Mouse (Mus musculus): ENCODE measurements at regions not wholly inside any gene's neighbourhood (a gene's known extent, or its start where the extent isn't known, plus 50 kb on each side); places are given as distances from the start of the nearest gene placed in this dataset.

GRCm38 (mm10) chr1:106483008-106483407, 231.1 kb downstream of the Bcl2 start:
- H3K4me1 ChIP-seq, result peaks cover 2% of the 10 kb centered on the region; the same call in 1 of the 2 replicates
- H3K4me3 ChIP-seq, result no peak overlapping the region
- H3K27ac ChIP-seq, result no peak overlapping the region
- no peaks in the 10 kb centered on the region for H3K27me3 ChIP-seq (replicated peaks)
- no peak for ATAC-seq (ENCODE audit: low FRiP score, low read depth)
- H3K4me2 ChIP-seq (replicated peaks), result no peak overlapping the region
- no peak overlapping the region for H3K9ac ChIP-seq
- H3K36me3 ChIP-seq, result no peaks in the 10 kb centered on the region
- H3K9me3 ChIP-seq, result no peaks in the 10 kb centered on the region
- 75% methylated on average over 3 of the region's 3 CpGs for WGBS

GRCm38 (mm10) chr1:106477670-106478355, 236.3 kb downstream of the Bcl2 start:
- Histone ChIP-seq H3K9ac (no peak overlapping the region), H3K27ac (no peak overlapping the region), H3K9me3 (no peaks in the 10 kb centered on the region), H3K36me3 (no peaks in the 10 kb centered on the region), H3K4me2 (replicated peaks) (no peak overlapping the region), H3K27me3 (replicated peaks) (no peaks in the 10 kb centered on the region), H3K4me1 (peaks cover 3% of the 10 kb centered on the region; the same call in 1 of the 2 replicates), H3K4me3 (no peak overlapping the region)
- ATAC-seq (ENCODE audit: low FRiP score, low read depth), result peak; percentile 61; the same call in 1 of the 2 replicates
- WGBS, result 40% methylated on average over 7 of the region's 7 CpGs

- 92% methylated on average over 9 of the region's 9 CpGs for whole genome bisulfite sequencing
These were observed 246.1 kb downstream of the Bcl2 start for GRCm38 (mm10) chr1:106468021-106468420.

GRCm38 (mm10) chr1:106466644-106467043, 247.4 kb downstream of the Bcl2 start:
- H3K4me1 ChIP-seq, result peaks cover 7% of the 10 kb centered on the region; the same call in 1 of the 2 replicates
- WGBS, result 83% methylated on average over 4 of the region's 4 CpGs
- no peak for ATAC-seq (ENCODE audit: low FRiP score, low read depth)

More at GRCm38 (mm10) chr1:106468021-106468420, 246.1 kb downstream of the Bcl2 start:
- H3K27ac ChIP-seq, result no peak overlapping the region
- no peaks in the 10 kb centered on the region for H3K36me3 ChIP-seq
- no peaks in the 10 kb centered on the region for H3K9me3 ChIP-seq
- H3K4me3 ChIP-seq, result no peak overlapping the region
- no peak for ATAC-seq (ENCODE audit: low FRiP score, low read depth)
- no peak overlapping the region for H3K9ac ChIP-seq
- no peaks in the 10 kb centered on the region for H3K27me3 ChIP-seq (replicated peaks)
- peaks cover 7% of the 10 kb centered on the region; the same call in 1 of the 2 replicates for H3K4me1 ChIP-seq
- H3K4me2 ChIP-seq (replicated peaks), result no peak overlapping the region

GRCm38 (mm10) chr1:106465977-106466302, 248.1 kb downstream of the Bcl2 start:
- H3K27me3 ChIP-seq (replicated peaks), result no peaks in the 10 kb centered on the region
- H3K27ac ChIP-seq, result no peak overlapping the region
- ATAC-seq (ENCODE audit: low FRiP score, low read depth), result peak; percentile 90
- WGBS, result 24% methylated on average over 8 of the region's 8 CpGs
- H3K36me3 ChIP-seq, result no peaks in the 10 kb centered on the region
- H3K9ac ChIP-seq, result no peak overlapping the region
- no peaks in the 10 kb centered on the region for H3K9me3 ChIP-seq
- no peak overlapping the region for H3K4me3 ChIP-seq
- H3K4me2 ChIP-seq (replicated peaks), result peak overlapping the region; percentile 19; the same call in 1 of the 2 replicates
- peaks cover 7% of the 10 kb centered on the region; the same call in 1 of the 2 replicates for H3K4me1 ChIP-seq

More at GRCm38 (mm10) chr1:106466644-106467043, 247.4 kb downstream of the Bcl2 start:
- H3K27ac ChIP-seq, result no peak overlapping the region
- no peak overlapping the region for H3K4me3 ChIP-seq
- no peaks in the 10 kb centered on the region for H3K9me3 ChIP-seq
- no peaks in the 10 kb centered on the region for H3K27me3 ChIP-seq (replicated peaks)
- H3K4me2 ChIP-seq (replicated peaks), result no peak overlapping the region
- no peak overlapping the region for H3K9ac ChIP-seq
- H3K36me3 ChIP-seq, result no peaks in the 10 kb centered on the region

- Histone ChIP-seq H3K4me1 (peaks cover 7% of the 10 kb centered on the region; the same call in 1 of the 2 replicates), H3K36me3 (no peaks in the 10 kb centered on the region), H3K9me3 (no peaks in the 10 kb centered on the region), H3K4me2 (replicated peaks) (peak overlapping the region; percentile 19; the same call in 1 of the 2 replicates), H3K27me3 (replicated peaks) (no peaks in the 10 kb centered on the region), H3K4me3 (no peak overlapping the region), H3K27ac (no peak overlapping the region), H3K9ac (no peak overlapping the region)
- peak; percentile 87 for ATAC-seq (ENCODE audit: low FRiP score, low read depth)
- 38% methylated on average over 4 of the region's 4 CpGs for WGBS
These were observed 248.7 kb downstream of the Bcl2 start for GRCm38 (mm10) chr1:106465243-106465976.

- peaks cover 7% of the 10 kb centered on the region; the same call in 1 of the 2 replicates for H3K4me1 ChIP-seq
- no peak overlapping the region for H3K9ac ChIP-seq
- H3K4me3 ChIP-seq, result no peak overlapping the region
- no peaks in the 10 kb centered on the region for H3K27me3 ChIP-seq (replicated peaks)
- 0 out of 2 replicates have a peak, but pooled peaks have one; percentile 27 for ATAC-seq (ENCODE audit: low FRiP score, low read depth)
- no peak overlapping the region for H3K4me2 ChIP-seq (replicated peaks)
- H3K9me3 ChIP-seq, result no peaks in the 10 kb centered on the region
- no peak overlapping the region for H3K27ac ChIP-seq
- H3K36me3 ChIP-seq, result no peaks in the 10 kb centered on the region
- WGBS, result 30% methylated on average over 2 of the region's 2 CpGs
These were observed 249.3 kb downstream of the Bcl2 start for GRCm38 (mm10) chr1:106464726-106465125.

GRCm38 (mm10) chr1:106462595-106462994, 251.5 kb downstream of the Bcl2 start:
- ATAC-seq (ENCODE audit: low FRiP score, low read depth), result no peak
- no peaks in the 10 kb centered on the region for H3K27me3 ChIP-seq (replicated peaks)
- H3K9me3 ChIP-seq, result no peaks in the 10 kb centered on the region
- peaks cover 7% of the 10 kb centered on the region; the same call in 1 of the 2 replicates for H3K4me1 ChIP-seq
- no peak overlapping the region for H3K4me2 ChIP-seq (replicated peaks)
- H3K9ac ChIP-seq, result no peak overlapping the region
- no peak overlapping the region for H3K27ac ChIP-seq
- H3K4me3 ChIP-seq, result no peak overlapping the region
- no peaks in the 10 kb centered on the region for H3K36me3 ChIP-seq

- Histone ChIP-seq H3K27ac (no peak overlapping the region), H3K9ac (no peak overlapping the region), H3K27me3 (replicated peaks) (no peaks in the 10 kb centered on the region), H3K36me3 (no peaks in the 10 kb centered on the region), H3K4me2 (replicated peaks) (no peak overlapping the region), H3K9me3 (no peaks in the 10 kb centered on the region), H3K4me3 (no peak overlapping the region), H3K4me1 (peaks cover 7% of the 10 kb centered on the region; the same call in 1 of the 2 replicates)
- WGBS, result 91% methylated on average over 1 of the region's 1 CpGs
- ATAC-seq (ENCODE audit: low FRiP score, low read depth), result no peak
These were observed 252.0 kb downstream of the Bcl2 start for GRCm38 (mm10) chr1:106462112-106462511.

- no peaks in the 10 kb centered on the region for H3K27me3 ChIP-seq (replicated peaks)
- peaks cover 6% of the 10 kb centered on the region; the same call in 1 of the 2 replicates for H3K4me1 ChIP-seq
- no peak overlapping the region for H3K27ac ChIP-seq
- ATAC-seq (ENCODE audit: low FRiP score, low read depth), result no peak
- no peak overlapping the region for H3K9ac ChIP-seq
- WGBS, result 88% methylated on average over 2 of the region's 2 CpGs
- no peaks in the 10 kb centered on the region for H3K9me3 ChIP-seq
- no peaks in the 10 kb centered on the region for H3K36me3 ChIP-seq
- no peak overlapping the region for H3K4me3 ChIP-seq
- H3K4me2 ChIP-seq (replicated peaks), result no peak overlapping the region
These were observed 253.1 kb downstream of the Bcl2 start for GRCm38 (mm10) chr1:106460957-106461356.

- Histone ChIP-seq H3K9me3 (no peaks in the 10 kb centered on the region), H3K9ac (no peak overlapping the region), H3K27me3 (replicated peaks) (no peaks in the 10 kb centered on the region), H3K4me3 (no peak overlapping the region), H3K36me3 (no peaks in the 10 kb centered on the region), H3K4me1 (no peaks in the 10 kb centered on the region), H3K4me2 (replicated peaks) (no peak overlapping the region), H3K27ac (no peak overlapping the region)
- WGBS, result 89% methylated on average over 2 of the region's 2 CpGs
- ATAC-seq (ENCODE audit: low FRiP score, low read depth), result no peak
These were observed 264.3 kb downstream of the Bcl2 start for GRCm38 (mm10) chr1:106449795-106450194.

Data from neural tube, embryonic 12.5 days (tissue).